Mouse (Mus musculus): ENCODE results near the gene Rnf144b. TPM values are rescaled to one million over a fixed set of nuclear protein-coding genes. Genes with fewer than 3 reads are reported as not detected.

The Rnf144b gene
- total RNA-seq, 2 experiments from 2014 or later, result 9.5 to 14.4 TPM

GRCm38 (mm10) chr13:47247156-47247800 is 124.8 kb downstream of the Rnf144b start:
- intact Hi-C loops (cut with DNase I; ENCODE audit: low total_unique reads), result no loop called here
- DNase-seq, result no peak

GRCm38 (mm10) chr13:47248289-47249010 is 126.0 kb downstream of the Rnf144b start:
- intact Hi-C loops (cut with DNase I; ENCODE audit: low total_unique reads), result no loop called here
- DNase-seq, result no peak

GRCm38 (mm10) chr13:47250615-47251014 is 128.2 kb downstream of the Rnf144b start:
- intact Hi-C loops (cut with DNase I; ENCODE audit: low total_unique reads), result no loop called here
- DNase-seq, result no peak

DNA sequence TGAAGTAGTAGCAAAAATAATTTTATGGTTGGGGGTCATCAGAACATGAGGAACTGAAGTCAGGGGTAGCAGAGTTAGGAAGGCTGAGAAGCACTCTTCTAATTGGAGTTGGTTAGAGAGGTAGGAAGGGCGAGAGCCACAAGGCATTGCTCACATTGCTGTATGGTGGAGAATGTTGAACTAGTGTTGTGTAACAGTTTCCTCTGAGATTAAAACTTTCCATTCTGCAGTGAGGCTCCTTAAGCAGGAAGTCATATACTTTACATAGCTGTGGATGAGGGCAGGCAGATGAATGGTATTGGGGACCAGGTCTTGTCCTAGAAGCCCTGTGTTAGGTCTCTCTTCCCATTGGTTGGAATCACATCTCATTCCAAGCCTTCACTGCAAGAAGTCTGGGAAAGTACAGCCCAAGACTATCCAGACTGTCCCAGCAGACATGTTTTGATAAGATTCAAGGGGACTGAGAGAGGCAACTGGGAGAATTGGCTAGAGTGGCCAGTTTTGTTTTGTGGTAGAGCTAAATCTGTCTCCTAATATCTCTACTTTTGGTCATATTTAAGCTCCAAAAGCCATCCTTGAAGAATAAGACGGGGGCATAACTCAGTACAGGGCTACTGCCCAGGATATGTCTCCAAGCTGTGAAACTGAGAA is 128.8 kb downstream of the Rnf144b start:
- DNase-seq, result no peak
- intact Hi-C loops (cut with DNase I; ENCODE audit: low total_unique reads), result no loop called here

GRCm38 (mm10) chr13:47253711-47254110 is 131.3 kb downstream of the Rnf144b start:
- intact Hi-C loops (cut with DNase I; ENCODE audit: low total_unique reads), result no loop called here

DNA sequence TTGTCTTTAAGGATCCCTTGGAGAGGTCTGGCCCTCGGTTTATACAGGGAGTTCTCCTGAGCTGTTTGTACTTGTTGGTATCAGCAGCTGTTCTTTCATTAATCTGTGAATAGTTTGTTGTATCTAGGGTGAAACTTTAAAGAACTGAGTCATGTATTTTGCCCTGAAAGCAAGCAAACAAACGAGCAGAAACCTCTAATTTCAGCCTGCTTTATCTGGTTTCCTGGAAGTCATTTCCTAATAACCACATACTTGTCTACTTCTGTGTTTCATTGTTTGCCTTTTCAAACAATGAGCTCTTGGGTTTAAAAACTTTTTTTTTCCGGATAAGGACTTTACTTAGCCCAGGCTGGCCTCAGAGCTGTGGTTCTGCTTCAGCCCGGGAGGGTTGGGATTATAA is 136.8 kb downstream of the Rnf144b start:
- intact Hi-C loops (cut with DNase I; ENCODE audit: low total_unique reads), result no loop called here
- DNase-seq, result no peak

More at GRCm38 (mm10) chr13:47253711-47254110, 131.3 kb downstream of the Rnf144b start:
- no peak for DNase-seq

GRCm38 (mm10) chr13:47261961-47262360 is 139.5 kb downstream of the Rnf144b start:
- no peak for DNase-seq
- intact Hi-C loops (cut with DNase I; ENCODE audit: low total_unique reads), result no loop called here

GRCm38 (mm10) chr13:47264382-47264781 is 141.9 kb downstream of the Rnf144b start:
- DNase-seq, result peak; percentile 45

DNA sequence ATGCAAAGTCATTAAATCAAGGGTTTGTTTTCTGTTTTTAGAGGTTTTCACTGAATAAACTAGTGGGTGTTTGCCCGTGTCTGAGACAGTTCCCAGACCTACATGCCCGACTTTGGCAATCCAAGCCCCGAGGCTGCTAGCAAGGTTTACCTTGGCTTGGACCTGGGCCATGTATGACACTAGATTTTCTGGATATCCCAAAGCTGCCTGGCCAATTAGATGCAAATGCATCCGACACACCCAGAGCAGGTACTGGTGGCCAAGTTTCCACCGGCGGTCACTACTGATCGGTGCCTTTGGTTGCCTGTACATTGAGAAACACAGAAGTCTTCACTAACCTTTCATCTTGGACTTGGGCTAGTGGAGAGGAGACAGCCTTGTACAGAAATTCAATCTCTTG is 144.0 kb downstream of the Rnf144b start:
- intact Hi-C loops (cut with DNase I; ENCODE audit: low total_unique reads), result no loop called here
- no peak for DNase-seq

More at GRCm38 (mm10) chr13:47264382-47264781, 141.9 kb downstream of the Rnf144b start:
- intact Hi-C loops (cut with DNase I; ENCODE audit: low total_unique reads), result no loop called here

DNA sequence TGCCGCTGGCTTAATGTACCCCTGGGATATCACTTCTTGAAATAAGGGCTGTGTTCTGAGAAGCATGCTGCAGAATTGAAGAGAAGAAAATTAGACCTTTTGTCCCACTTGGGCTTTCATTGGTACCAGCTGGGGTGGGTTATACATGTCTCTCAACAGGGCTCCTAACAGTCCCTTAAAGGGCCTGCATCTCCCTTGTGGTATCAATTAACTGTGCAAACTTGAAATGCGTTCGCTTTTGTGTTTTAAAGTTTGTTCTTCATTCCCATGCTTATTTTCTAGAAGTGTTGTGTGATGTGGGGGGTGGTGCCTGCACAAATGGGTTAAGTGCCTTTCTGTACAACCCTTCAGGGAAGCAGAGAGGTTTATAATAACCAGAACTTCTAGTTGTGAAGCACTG is 145.8 kb downstream of the Rnf144b start:
- DNase-seq, result no peak
- intact Hi-C loops (cut with DNase I; ENCODE audit: low total_unique reads), result no loop called here

- no peak for DNase-seq
- intact Hi-C loops (cut with DNase I; ENCODE audit: low total_unique reads), result no loop called here
These were observed 150.5 kb downstream of the Rnf144b start for GRCm38 (mm10) chr13:47272928-47273327.

DNA sequence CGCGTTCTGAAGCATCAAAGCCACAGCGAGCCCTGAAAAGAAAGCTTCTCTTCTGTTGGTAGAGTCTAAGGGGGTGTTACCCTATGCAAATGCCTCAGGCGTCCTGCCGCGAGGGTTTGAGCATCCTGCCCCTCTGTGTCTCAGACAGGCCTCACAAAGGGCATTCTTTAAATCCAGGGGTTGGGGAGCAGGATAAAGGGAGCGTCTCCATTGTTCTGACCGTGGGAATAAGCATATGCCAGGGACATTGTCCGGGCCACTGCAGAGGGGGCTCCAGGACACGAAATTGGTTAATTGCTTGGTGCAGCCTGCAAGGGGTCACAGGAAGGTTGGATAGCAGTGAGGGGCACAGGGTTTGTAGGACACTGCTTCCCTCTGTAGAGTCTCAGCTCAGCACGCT is 151.0 kb downstream of the Rnf144b start:
- DNase-seq, result no peak
- intact Hi-C loops (cut with DNase I; ENCODE audit: low total_unique reads), result no loop called here

DNA sequence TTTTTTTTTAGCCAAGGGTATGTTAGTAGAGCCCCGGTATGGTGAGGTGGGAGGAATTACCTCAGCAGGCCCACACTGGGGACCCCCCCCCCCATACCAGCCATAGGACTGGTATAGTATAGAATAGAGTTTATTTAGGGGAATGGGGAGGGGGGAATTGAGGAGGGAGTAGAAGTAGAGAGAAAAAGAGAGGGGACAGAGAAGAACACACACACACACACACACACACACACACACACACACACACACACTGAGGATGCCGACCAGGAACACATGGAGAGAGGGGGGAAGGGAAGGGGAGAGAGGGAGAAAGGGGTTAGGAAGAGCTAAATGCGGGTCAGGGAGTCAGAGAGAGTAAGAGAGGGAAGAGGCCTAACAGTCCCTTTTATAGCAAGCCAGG is 151.7 kb downstream of the Rnf144b start:
- intact Hi-C loops (cut with DNase I; ENCODE audit: low total_unique reads), result no loop called here
- no peak for DNase-seq

- intact Hi-C loops (cut with DNase I; ENCODE audit: low total_unique reads), result no loop called here
- DNase-seq, result no peak
These were observed 154.8 kb downstream of the Rnf144b start for GRCm38 (mm10) chr13:47277000-47277823.

DNA sequence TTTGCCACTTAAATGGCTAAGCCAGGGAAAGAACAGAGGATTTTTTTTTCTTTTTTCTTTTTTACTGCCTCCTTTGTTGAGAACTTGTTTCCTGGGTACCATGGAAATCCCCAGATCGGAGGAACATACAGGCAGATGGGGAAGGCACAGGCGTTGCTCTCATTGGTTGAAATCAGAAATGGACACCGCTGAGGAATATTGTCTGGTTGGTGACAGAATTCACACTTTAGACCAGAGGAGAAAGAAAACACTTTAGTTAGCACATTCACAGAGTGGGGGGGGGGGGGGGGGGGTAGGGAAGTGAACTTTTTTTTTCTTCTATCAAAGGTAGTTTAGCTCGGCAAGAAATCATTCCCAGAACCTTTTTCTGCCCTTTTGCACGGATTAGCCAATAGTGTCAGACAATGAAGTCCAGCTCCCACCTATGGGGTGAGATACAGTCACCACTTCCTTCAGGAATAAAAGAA is 155.4 kb downstream of the Rnf144b start:
- intact Hi-C loops (cut with DNase I; ENCODE audit: low total_unique reads), result no loop called here

DNA sequence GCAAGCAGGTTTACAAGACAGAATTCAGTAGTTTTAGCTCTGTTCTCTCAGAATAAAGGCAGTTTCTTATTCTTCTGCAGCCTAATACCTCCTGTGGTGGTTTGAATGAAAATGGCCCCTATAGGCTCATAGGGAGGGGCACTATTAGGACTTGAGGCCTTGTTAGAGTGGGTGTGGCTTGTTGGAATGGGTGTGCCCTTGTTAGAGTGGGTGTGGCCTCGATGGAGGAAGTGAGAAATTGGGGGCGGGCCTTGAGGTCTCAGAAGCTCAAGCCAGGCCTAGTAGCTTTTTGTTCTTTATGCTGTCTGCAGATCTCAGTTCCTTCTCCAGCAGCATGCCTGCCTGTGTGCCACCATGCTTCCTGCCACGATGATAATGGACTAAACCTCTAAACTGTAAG is 159.8 kb downstream of the Rnf144b start:
- no peak for DNase-seq
- intact Hi-C loops (cut with DNase I; ENCODE audit: low total_unique reads), result no loop called here

More for the DNA sequence above, 155.4 kb downstream of the Rnf144b start:
- no peak for DNase-seq

DNA sequence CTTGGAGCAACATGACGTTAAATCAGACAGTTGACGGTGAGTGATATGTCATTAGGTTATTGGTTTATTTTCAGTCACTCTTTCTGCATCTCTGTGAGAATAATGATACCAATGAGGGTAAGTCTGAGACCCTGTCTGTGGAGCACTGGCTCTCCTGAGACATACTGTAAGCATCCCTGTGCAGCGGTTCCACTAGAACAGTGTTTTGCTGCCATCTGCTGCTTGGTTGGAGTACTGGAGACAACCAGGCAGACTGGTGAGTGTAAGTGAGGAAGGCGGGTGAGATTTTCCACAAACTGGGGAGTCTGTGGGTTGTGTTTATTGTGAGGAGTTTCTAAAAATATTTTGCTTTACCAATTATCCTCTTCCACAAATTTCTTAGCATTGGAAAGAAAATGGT is 166.0 kb downstream of the Rnf144b start:
- intact Hi-C loops (cut with DNase I; ENCODE audit: low total_unique reads), result loop anchor here (2.0 kb wide), 1 partner anchor 136 kb away; no protein-coding TSS in a partner anchor
- peak; percentile 57 for DNase-seq

GRCm38 (mm10) chr13:47296465-47296864 is 174.0 kb downstream of the Rnf144b start:
- intact Hi-C loops (cut with DNase I; ENCODE audit: low total_unique reads), result no loop called here
- DNase-seq, result no peak

Measured in gastrocnemius, postnatal 14 days (tissue).